Mouse (Mus musculus) lung, adult 2 months (tissue): ENCODE results near the gene Cep97. TPM values are rescaled to one million over a fixed set of nuclear protein-coding genes. Genes with fewer than 3 reads are reported as not detected.
A peak's percentile ranks its signal among the peaks of the same experiment; 100 is the strongest.

Experiments
- DNase-seq: peaks from one replicate; pipeline ENCODE4 v3.0.0; 2022
- H3K4me1 ChIP-seq: fragments of 200-500 bp; 2 replicates; pipeline ENCODE4 v1.6.1; 2011; ENCODE audit warnings: low read length; ENCODE audit not compliant: control insufficient read depth, insufficient read depth
- H3K4me3 ChIP-seq: fragments of 200-500 bp; replicated peaks from 2 replicates; pipeline ENCODE3; 2011; ENCODE audit warnings: low read depth, mild to moderate bottlenecking, control low read depth, low read length; ENCODE audit errors: extremely low read depth
- CTCF ChIP-seq: fragments of 200-500 bp; IDR thresholded peaks from 2 replicates; pipeline ENCODE4 v1.5.1; 2011; ENCODE audit warnings: mild to moderate bottlenecking, low read length, control low read depth; ENCODE audit not compliant: insufficient read depth
- POLR2A ChIP-seq: fragments of 200-500 bp; IDR thresholded peaks from 2 replicates; pipeline ENCODE4 v1.6.1; 2011; ENCODE audit warnings: low read depth, mild to moderate bottlenecking, control low read depth, low read length, borderline replicate concordance; ENCODE audit errors: extremely low read depth
- WGBS: fragments of 180-500 bp; shearing (Covaris S2); methylation state at CpG from one replicate; pipeline ENCODE4 v1.1.7; 2018; 5-methylcytosine and 5-hydroxymethylcytosine counted together
- polyA plus RNA-seq: library from polyadenylated mRNA; depleted of rRNA; stranded (reverse); fragments of >200 nt; gene quantifications from 2 replicates; pipeline ENCODE4 v1.2.3, GENCODE M21; 2012

The Cep97 gene
- polyA plus RNA-seq, 1 experiment, result 1.6 TPM

GRCm38 (mm10) chr16:55910208-55910793 lies 24.4 kb downstream of the Cep97 start:
- 90% methylated on average over 10 of the region's 10 CpGs for WGBS

GRCm38 (mm10) chr16:55906928-55907679 lies 27.6 kb downstream of the Cep97 start:
- Histone ChIP-seq H3K4me1 (no peaks in the 10 kb centered on the region), H3K4me3 (no peak overlapping the region)
- DNase-seq, result no peak
- WGBS, result 82% methylated on average over 5 of the region's 5 CpGs
- TF ChIP-seq CTCF (no peak), POLR2A (no peak)

More at GRCm38 (mm10) chr16:55910208-55910793, 24.4 kb downstream of the Cep97 start:
- no peaks in the 10 kb centered on the region for H3K4me1 ChIP-seq
- TF ChIP-seq CTCF, result no peak
- TF ChIP-seq POLR2A, result no peak
- H3K4me3 ChIP-seq, result no peak overlapping the region
- DNase-seq, result no peak

- WGBS, result 91% methylated on average over 25 of the region's 25 CpGs
- Histone ChIP-seq H3K4me1 (no peaks in the 10 kb centered on the region), H3K4me3 (no peak overlapping the region)
- no peak for TF ChIP-seq CTCF
- no peak for TF ChIP-seq POLR2A
- DNase-seq, result no peak
Observed at GRCm38 (mm10) chr16:55905370-55905769, 29.3 kb downstream of the Cep97 start.

- Histone ChIP-seq H3K4me3 (no peak overlapping the region), H3K4me1 (no peaks in the 10 kb centered on the region)
- 87% methylated on average over 14 of the region's 14 CpGs for WGBS
- no peak for DNase-seq
- TF ChIP-seq CTCF (no peak), POLR2A (no peak)
Observed at GRCm38 (mm10) chr16:55901839-55902756, 32.6 kb downstream of the Cep97 start.

- 63% methylated on average over 9 of the region's 9 CpGs for WGBS
- no peak for DNase-seq
- H3K4me1 ChIP-seq, result peaks cover 6% of the 10 kb centered on the region; the same call in 1 of the 2 replicates
- no peak for TF ChIP-seq CTCF
- no peak for TF ChIP-seq POLR2A
- H3K4me3 ChIP-seq, result no peak overlapping the region
Observed at GRCm38 (mm10) chr16:55898385-55899002, 36.2 kb downstream of the Cep97 start.

- no peak for TF ChIP-seq POLR2A
- TF ChIP-seq CTCF, result no peak
- Histone ChIP-seq H3K4me1 (peaks cover 6% of the 10 kb centered on the region; the same call in 1 of the 2 replicates), H3K4me3 (peak overlapping the region; percentile 80)
- WGBS, result 3% methylated on average over 9 of the region's 9 CpGs
- DNase-seq, result no peak
Observed at GRCm38 (mm10) chr16:55895651-55896095, 39.0 kb downstream of the Cep97 start.

- TF ChIP-seq CTCF, result no peak
- peak; percentile 63; the same call in 1 of the 2 replicates for TF ChIP-seq POLR2A
- Histone ChIP-seq H3K4me1 (peaks cover 6% of the 10 kb centered on the region; the same call in 1 of the 2 replicates), H3K4me3 (peak within 1 kb of the TSS; percentile 80)
- WGBS, result under 1% methylated on average over 74 of the region's 74 CpGs
- peak; percentile 86 for DNase-seq
Observed at GRCm38 (mm10) chr16:55894893-55895650, 39.6 kb downstream of the Cep97 start, which contains the start of gene Nxpe3. Gene Nxpe3, minus strand, starts transcription at chr16:55895285.

- Histone ChIP-seq H3K4me1 (peaks cover 6% of the 10 kb centered on the region; the same call in 1 of the 2 replicates), H3K4me3 (peak overlapping the region; percentile 80)
- no peak for DNase-seq
- 0% methylated on average over 4 of the region's 4 CpGs for WGBS
- no peak for TF ChIP-seq CTCF
- no peak for TF ChIP-seq POLR2A
Observed at GRCm38 (mm10) chr16:55894536-55894892, 40.1 kb downstream of the Cep97 start.

GRCm38 (mm10) chr16:55893410-55894107 lies 41.1 kb downstream of the Cep97 start:
- Histone ChIP-seq H3K4me3 (no peak overlapping the region), H3K4me1 (peaks cover 7% of the 10 kb centered on the region; the same call in 1 of the 2 replicates)
- no peak for TF ChIP-seq POLR2A
- no peak for TF ChIP-seq CTCF
- DNase-seq, result no peak
- 77% methylated on average over 8 of the region's 8 CpGs for WGBS
